Mouse (Mus musculus): ENCODE measurements around the gene Gm43517.

DNA sequence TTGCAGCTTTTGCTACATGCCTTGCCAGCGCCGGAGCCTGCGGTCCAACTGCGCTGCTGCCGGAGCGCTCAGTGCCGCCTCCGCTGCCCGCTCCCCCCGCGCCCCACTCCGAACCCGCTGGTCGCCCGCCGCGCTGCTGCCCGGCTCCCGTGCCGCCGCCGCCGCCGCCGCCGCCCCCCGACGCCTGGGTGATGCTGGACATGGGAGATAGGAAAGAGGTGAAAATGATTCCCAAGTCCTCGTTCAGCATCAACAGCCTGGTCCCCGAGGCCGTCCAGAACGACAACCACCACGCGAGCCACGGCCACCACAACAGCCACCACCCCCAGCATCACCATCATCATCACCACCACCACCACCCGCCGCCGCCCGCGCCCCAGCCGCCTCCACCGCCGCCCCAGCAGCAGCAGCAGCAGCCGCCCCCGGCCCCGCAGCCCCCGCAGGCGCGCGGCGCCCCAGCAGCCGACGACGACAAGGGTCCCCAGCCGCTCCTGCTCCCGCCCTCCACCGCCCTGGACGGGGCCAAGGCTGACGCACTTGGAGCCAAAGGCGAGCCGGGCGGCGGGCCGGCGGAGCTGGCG is 589 bp upstream of the Gm43517 start:
- TF ChIP-seq CTCF (IDR thresholded peaks at IDR 0.05; ENCODE audit: low read depth) (no peak), EP300 (IDR thresholded peaks at IDR 0.05; ENCODE audit: low read depth) (no peak)

Measured in heart, postnatal 0 days (tissue).